Mouse (Mus musculus): Measurements from ENCODE around the gene Gm5737.

Gm5737 gene

GRCm38 (mm10) chr7:120874764-120875539 is 62.8 kb downstream of the Gm5737 start:
- in situ Hi-C loops (cut with MboI; ENCODE audit: low sequenced_read_pairs) = no loop called here

GRCm38 (mm10) chr7:120875540-120876388 is 63.6 kb downstream of the Gm5737 start:
- in situ Hi-C loops (cut with MboI; ENCODE audit: low sequenced_read_pairs) = no loop called here

- in situ Hi-C loops (cut with MboI; ENCODE audit: low sequenced_read_pairs) = no loop called here
These were observed 66.1 kb downstream of the Gm5737 start for GRCm38 (mm10) chr7:120878271-120878670.

- in situ Hi-C loops (cut with MboI; ENCODE audit: low sequenced_read_pairs) = no loop called here
These were observed 67.8 kb downstream of the Gm5737 start for GRCm38 (mm10) chr7:120879972-120880371.

GRCm38 (mm10) chr7:120880770-120881169 is 68.6 kb downstream of the Gm5737 start:
- in situ Hi-C loops (cut with MboI; ENCODE audit: low sequenced_read_pairs) = no loop called here
